Mouse (Mus musculus): ENCODE results near the gene Pitpnc1. TPM values are rescaled to one million over a fixed set of nuclear protein-coding genes. Genes with fewer than 3 reads are reported as not detected.
A peak's percentile ranks its signal among the peaks of the same experiment; 100 is the strongest.

The Pitpnc1 gene
- total RNA-seq, 2 experiments from 2014 or later: 51.2 to 54.5 TPM

DNA sequence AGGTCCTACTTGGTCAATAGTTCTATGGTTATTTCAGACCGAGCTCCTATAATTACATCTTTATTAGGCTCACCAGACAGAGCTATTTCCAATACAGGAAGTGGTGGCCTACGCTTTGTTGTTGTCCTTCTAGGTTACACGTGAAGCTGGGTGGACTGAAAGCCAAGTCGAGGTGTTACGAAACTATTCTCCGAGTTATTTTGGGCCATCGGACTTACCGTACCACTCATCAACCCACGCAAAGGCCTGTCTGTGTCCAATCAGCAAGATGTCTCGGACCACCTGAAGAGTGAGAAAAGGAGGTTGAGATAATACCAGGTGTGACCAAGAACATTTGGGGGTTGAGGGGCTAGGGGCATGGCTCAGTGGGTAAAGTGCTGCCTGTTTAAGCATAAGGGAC, 244.5 kb downstream of the Pitpnc1 start:
- intact Hi-C loops (cut with DNase I): no loop called here
- DNase-seq (ENCODE audit: low spot score in 2 of 2): no peak

DNA sequence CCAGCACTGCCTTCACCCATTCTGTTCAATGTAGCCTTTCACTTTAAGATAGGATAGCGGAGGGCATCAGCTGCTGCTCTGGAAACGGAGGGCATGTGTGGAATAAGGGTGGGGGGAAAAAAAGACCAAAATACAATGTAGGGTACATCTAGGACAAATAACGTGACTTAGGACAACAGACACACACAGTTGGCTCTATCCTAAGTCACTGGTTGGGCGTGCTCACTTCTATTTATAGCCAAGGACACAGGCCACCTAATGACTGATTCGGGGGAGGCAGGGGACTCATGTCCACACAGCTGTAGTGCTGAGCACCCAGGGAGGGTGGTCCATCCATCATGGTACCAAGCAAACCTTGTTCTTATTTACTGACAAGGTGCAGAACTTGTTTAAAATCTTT, 245.2 kb downstream of the Pitpnc1 start:
- intact Hi-C loops (cut with DNase I): no loop called here
- DNase-seq (ENCODE audit: low spot score in 2 of 2): no peak

DNA sequence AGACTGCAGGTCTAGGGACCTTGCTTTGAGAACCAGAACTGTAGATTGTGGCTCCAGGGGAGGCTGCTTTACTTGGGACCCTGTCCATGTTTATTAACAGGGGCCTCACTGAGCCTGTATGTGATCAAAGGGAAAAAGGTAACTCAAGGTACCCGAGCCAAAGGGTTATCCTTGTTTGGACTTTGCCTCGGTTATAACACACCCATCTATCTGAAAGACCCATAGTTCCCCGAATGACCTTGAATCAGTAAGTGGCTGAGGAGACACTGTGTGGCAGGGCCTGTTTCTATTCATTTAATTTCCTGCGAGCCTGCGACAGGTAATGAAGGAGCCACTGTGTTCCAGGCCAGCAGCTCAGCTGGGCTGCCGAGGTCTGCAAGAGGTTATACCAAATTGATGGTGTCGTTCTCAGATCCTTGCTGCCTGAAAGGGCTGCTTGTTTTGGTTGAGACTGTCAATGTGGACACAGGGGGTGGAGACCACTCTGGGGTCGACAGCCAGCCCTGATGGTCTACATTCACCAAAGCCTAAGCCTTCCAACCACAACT, 246.8 kb downstream of the Pitpnc1 start:
- DNase-seq (ENCODE audit: low spot score in 2 of 2): no peak
- intact Hi-C loops (cut with DNase I): no loop called here

DNA sequence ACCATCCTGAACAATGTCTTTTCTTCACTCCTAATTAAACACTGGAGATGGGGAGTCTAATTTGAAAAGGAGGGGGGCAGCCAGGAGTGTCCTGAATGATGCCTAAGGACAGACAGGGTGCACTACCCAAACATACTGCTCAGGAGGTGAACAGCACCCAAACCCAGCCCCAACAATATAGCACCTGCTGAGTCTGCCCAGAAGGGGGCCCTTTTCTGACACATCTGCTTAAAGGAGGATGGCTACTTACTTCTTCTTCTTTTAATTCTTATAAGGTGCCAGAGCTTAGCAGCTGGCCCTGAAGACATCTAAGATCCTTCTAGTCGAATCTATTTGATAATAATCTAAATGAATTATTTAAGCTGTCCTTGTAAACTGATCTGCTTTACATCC, 247.3 kb downstream of the Pitpnc1 start:
- intact Hi-C loops (cut with DNase I): no loop called here
- DNase-seq (ENCODE audit: low spot score in 2 of 2): no peak

DNA sequence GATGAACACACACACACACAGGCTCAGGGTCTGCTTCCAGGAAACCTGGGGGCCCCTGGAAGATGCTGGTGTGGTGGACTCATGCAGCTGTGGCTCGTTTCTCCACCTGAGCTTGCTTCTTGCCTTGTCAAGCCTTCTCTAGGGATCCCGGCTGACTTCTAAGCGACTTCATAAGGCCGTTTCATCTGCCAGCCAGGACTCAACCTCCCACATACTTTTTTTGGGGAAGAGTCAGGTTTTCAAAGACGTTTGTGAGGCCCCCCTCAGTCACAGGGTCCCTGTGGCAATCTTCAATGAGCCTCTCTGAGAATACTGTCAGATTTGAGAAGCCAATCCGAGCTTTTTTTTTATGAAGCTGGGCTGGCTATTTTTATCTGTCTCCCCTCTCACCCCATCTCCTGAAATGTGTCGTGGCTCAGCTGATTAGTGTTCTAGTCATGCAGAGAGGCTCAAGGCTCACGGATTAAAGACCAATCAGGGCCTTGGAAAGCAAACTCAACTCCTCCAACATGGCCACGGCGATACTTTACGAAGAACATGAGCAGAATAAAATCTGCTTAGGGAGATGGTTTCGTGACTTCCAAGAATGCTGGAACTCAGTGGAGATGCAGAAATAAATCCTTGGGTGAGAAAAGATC, 247.8 kb downstream of the Pitpnc1 start:
- no peak for DNase-seq (ENCODE audit: low spot score in 2 of 2)
- intact Hi-C loops (cut with DNase I): no loop called here

DNA sequence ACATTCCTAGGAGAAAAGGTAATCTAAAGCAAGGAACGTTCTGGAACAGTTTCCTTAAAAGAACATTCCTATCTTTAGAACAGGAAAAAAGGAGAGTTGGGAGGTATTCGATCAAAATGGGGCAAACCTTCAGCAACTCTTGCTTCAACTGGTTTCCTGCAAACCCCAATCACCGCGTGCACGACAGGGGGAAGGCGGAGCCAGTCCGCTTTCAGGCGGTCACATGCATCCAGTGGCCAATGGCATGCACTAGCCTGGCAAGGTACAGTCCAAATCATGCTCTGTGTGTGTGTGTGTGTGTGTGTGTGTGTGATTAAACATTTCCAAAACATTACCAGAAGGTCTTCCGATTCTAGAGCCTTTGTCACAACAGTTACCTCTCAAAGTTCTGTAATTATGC, 255.4 kb downstream of the Pitpnc1 start:
- no peak for DNase-seq (ENCODE audit: low spot score in 2 of 2)
- intact Hi-C loops (cut with DNase I): loop anchor here (2.0 to 10.0 kb wide), 2 partner anchors 180 to 254 kb away; no protein-coding TSS in a partner anchor

DNA sequence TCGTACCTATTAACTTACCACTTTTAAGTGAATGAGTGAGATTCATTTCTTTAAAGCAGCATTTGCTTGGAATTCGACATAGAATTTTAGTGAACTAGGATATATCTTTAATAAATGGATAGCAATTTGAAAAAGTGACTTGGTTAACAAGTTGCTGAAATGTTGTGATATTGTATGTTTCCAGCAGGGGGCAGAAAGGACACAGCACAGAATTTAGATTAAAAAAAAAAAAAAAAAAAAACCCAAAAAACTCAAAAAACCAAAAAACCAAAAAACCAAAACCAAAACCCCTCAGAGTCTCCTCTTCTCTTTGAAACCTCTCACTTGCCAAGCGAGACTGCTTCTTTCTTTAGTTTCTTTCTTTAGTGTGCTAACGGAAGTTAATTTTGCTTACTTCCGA, 256.8 kb downstream of the Pitpnc1 start:
- no peak for DNase-seq (ENCODE audit: low spot score in 2 of 2)
- intact Hi-C loops (cut with DNase I): loop anchor here (2.0 to 10.0 kb wide), 2 partner anchors 181 to 255 kb away; no protein-coding TSS in a partner anchor

DNA sequence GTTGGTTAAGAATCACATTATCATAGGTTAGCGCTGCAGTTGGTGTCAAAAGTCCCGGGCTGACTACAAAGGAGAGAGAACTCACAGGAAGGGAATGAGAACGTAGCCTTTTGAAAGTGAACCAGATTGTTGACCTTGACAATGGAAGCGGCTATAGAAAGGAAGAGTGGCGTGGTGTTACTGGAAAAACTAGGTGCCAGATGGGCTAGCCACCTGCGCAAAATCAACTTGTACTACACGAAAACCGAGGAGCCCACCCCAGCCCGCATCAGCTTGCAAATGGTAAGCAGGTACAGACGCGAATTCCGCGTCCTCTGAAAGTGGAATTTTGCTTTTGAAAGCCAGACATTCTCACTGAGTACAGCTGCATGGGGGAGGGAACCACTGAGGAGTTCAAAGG, 260.7 kb downstream of the Pitpnc1 start:
- intact Hi-C loops (cut with DNase I): loop anchor here (10.0 kb wide), 1 partner anchor 185 kb away; no protein-coding TSS in a partner anchor
- DNase-seq (ENCODE audit: low spot score in 2 of 2): no peak

DNA sequence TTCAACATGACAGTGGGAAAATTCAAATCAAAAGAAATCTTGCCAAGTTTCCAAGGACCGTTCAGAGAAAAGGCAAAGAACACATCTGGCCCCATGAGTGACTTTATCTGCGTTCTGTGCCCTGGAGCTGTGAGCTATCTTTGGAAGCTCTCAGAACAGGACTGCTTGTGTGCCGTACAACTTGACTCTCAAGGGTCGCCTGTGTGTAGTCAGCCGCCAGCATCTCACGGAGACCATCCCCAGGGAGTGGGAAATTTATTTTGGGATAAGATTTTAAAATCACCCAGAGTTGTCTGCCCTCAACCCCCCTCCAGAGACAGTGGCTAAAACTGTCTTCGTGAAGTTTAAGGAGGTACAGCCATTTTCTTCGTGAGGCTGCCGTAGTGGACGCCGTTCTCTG, 268.7 kb downstream of the Pitpnc1 start:
- no peak for DNase-seq (ENCODE audit: low spot score in 2 of 2)
- intact Hi-C loops (cut with DNase I): no loop called here

DNA sequence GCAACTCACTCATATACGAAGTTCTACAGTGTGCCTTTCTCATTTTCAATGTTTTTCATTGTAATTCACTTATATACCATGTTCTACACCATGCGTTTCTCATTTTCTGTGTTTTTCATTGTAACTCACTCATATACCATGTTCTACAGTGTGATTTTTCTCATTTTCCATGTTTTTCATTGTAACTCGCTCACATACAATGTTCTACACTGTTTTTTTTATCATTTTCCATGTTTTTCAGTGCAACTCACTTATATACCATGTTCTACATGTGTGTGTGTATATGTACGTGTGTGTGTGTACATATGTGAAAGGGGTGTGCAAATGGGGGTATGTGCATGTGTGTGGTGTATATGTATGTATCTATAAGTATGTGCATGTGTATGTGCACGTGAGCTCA, 271.2 kb downstream of the Pitpnc1 start:
- DNase-seq (ENCODE audit: low spot score in 2 of 2): no peak
- intact Hi-C loops (cut with DNase I): no loop called here

DNA sequence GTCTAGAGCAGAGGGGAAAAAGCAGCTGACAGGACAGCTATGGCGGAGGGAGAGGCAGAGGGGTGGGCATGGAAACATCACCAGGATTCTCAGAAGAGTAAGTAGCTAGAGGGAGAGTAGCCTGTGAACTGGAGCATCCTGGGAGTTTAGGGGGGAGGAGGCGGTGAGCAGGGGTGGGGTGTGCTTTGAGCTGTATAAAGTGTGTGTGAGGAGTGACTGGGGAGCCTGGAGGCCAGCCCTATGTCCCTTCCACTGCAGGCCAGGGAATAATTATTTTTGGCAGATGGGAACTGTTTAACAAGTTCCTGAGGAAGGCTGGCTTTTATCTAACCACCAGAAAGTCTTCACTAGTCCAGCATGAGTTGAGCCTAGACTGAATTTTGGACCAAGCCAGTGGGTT, 275.2 kb downstream of the Pitpnc1 start:
- intact Hi-C loops (cut with DNase I): no loop called here
- no peak for DNase-seq (ENCODE audit: low spot score in 2 of 2)

DNA sequence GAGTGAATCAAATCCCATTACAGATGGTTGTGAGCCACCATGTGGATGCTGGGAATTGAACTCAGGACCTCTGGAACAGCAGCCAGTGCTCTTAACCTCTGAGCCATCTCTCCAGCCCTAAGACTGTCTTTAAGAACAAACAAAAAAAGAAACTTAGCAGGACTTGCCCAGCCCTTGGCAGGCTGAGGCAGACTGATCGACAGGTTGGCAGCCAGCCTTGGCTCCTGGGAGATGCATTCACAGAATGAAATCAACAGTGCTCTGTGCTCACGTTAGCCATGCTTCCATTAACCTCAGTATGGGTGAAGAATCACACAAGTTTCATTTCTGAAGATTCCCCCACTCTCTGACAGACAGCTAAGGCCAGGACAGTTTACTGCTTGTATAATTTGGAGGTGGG, 280.1 kb downstream of the Pitpnc1 start:
- intact Hi-C loops (cut with DNase I): no loop called here
- no peak for DNase-seq (ENCODE audit: low spot score in 2 of 2)

DNA sequence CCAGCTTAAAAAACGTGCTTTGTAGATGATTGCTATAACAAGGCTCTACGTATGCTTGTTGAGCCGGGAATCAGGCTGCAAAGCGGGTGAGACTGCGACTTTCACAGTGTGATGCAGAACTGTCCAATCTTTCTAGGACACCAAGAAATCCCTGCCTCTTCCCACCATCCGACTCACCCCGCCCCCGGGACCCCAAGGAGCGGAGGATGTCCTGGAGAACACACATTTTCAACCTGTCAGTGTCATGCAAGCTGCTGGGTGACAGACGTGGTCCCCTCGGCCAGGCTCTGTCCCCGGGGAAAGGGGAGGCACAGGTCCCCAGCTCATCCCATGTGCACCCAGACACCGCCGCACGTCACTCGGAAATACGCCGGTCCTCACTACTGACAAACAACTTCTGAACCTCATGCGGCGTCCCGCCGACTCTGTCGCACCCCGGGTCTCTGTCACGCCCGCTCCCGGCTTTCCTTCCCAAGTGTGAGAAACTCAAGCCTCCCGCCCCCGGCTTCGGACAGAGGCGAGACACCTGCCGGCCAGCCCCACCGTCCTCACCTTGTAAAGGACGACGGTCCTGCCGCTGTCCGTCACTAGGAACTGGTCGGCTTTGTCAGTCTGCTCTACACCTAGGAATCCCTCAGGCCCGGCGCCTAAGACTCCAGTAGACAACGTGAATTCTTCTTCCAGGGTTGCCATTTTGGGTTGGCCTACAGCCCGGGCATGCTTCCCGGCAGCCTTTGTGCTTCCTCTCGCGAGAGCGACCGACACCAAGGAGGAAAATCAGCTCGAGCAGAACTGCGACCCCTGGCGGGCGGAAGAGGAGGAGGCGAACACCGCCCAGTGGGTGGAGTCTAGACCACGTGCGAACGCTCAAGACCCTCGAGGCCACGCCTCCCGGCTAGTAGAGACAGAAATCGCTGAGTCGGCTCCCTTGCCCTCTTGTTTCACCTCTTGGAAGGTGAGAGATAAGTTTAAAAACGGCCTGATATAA, 281.6 kb downstream of the Pitpnc1 start, which contains the start of gene Nol11:
Nol11 (minus strand) TSS at position 817 of the 988 bp plus-strand sequence.
- peak; percentile 97 to 99 for DNase-seq (ENCODE audit: low spot score in 2 of 2)
- intact Hi-C loops (cut with DNase I): loop anchor here (1.0 kb wide), 1 partner anchor 290 kb away; the partner anchor contains the start of gene Psmd12

DNA sequence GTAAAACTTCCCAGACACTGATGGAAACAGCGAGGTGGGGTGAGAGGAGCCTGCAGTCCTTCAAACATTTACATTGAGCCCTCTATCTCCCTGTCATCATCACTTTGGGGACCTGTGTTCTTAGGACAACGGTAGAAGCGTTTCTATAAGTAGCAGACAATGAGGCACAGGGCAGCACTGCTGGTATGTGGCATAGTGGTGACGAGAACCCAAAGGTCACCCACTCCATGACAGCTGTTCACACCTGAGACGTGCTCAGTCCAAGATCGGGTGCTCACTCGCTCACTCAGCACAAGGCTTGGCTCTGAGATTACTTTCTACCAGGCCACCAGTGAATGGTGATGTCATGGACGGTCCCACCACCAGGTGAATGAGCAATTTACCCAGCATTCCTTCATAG, 286.7 kb downstream of the Pitpnc1 start:
- no peak for DNase-seq (ENCODE audit: low spot score in 2 of 2)
- intact Hi-C loops (cut with DNase I): no loop called here

DNA sequence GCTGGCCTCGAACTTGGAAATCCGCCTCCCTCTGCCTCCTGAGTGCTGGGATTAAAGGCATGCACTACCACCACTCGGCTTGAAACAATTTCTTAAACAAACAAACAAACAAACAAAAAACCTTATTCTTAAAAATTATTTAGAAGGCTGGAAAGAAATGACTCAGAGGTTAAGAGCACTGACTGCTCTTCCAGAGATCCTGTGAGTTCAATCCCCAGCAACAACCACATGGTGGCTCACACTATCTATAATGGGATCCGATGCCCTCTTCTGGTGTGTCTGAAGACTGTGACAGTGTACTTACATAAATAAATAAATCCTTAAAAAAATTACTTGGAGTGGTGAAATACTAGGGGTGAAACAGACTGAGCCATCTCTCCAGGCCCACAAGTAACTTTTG, 309.3 kb downstream of the Pitpnc1 start:
- intact Hi-C loops (cut with DNase I): no loop called here
- DNase-seq (ENCODE audit: low spot score in 2 of 2): no peak

DNA sequence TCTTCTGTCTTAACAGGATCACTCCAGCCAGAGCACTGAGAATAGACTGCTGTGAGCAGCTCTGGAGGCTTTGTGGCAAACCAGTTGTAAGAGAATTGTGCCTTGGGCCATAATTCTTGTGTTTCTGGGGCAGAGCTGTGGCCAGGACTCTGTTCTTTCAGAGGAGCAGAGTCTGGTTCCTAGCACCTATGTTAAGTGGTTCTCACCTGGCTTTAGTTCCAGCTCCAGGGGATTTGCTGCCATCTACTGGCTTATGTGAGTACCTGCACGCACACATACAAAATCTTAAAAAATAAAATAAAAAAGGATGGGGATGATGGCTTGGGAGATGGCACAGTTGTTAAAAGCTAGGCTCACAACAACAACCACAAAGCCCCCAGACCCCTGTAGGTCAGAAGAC, 311.5 kb downstream of the Pitpnc1 start:
- no peak for DNase-seq (ENCODE audit: low spot score in 2 of 2)
- intact Hi-C loops (cut with DNase I): no loop called here

Other genes with a start within 250 kb of the Pitpnc1 start
- 10 to 100 TPM; 66.2 to 67.0 TPM for gene Psmd12, start 8.8 kb upstream of the Pitpnc1 start, total RNA-seq (2021)
- gene Helz, start 77.2 kb upstream of the Pitpnc1 start, total RNA-seq (2021): 10 to 100 TPM; 41.4 to 54.6 TPM
- gene Cacng1, start 245.8 kb upstream of the Pitpnc1 start, total RNA-seq (2021): not detected

Measured in left cerebral cortex, postnatal 36 days (tissue).